ENCODE assay signal across 17 mouse cellular contexts in genomic region chr2:58790361-58790760, GRCm38 (mm10).
A peak's percentile ranks its signal among the peaks of the same experiment; 100 is the strongest.
DNase-seq lines count a peak whose midpoint lies in the region; ATAC-seq lines count a peak whose summit lies in the region.
"Had no signal": no experiment of that assay in that cellular context is flagged by ENCODE, and none has a peak within 500 bp of the region (broad histone marks: within the 10 kb centered on the region; RNA-seq: fewer than 3 reads in every experiment).

No protein-coding gene starts in this region.

- DNase-seq in forebrain, embryonic 11.5 days (ENCODE audit: low spot score): no peak
- DNase-seq in midbrain, embryonic 11.5 days (ENCODE audit: low spot score, missing footprints): peak; percentile 12
- no peak for DNase-seq in kidney, adult 9 months
- DNase-seq: adrenal gland, adult 2 months; adrenal gland, postnatal 10 days; adrenal gland, postnatal 25 days; cerebellum, adult 11-12 months; cerebellum, adult 2 months; cerebellum, adult 9-10 months; cerebellum, postnatal 10 days; cerebellum, postnatal 25 days; forebrain, postnatal 0 days had no signal

- WGBS in forebrain, embryonic 16.5 days: 68% methylated on average over 4 of the region's 4 CpGs
- WGBS in forebrain, embryonic 11.5 days: 96% methylated on average over 4 of the region's 4 CpGs
- WGBS in midbrain, embryonic 11.5 days: 91% methylated on average over 4 of the region's 4 CpGs
- 87% methylated on average over 4 of the region's 4 CpGs for WGBS in midbrain, embryonic 16.5 days

- peak; percentile 29; the same call in 1 of the 2 replicates for ATAC-seq in forebrain, embryonic 16.5 days
- ATAC-seq in forebrain, embryonic 11.5 days (replicated peaks; ENCODE audit: low FRiP score): no peak
- ATAC-seq in midbrain, embryonic 11.5 days (ENCODE audit: low FRiP score): no peak
- no peak for ATAC-seq in midbrain, embryonic 16.5 days
- ATAC-seq: forebrain, embryonic 13.5 days; forebrain, postnatal 0 days had no signal

- no peak overlapping the region for H3K9ac ChIP-seq in forebrain, embryonic 16.5 days (replicated peaks; ENCODE audit: low read depth, low read length)
- H3K9ac ChIP-seq in forebrain, embryonic 11.5 days (ENCODE audit: low read length): no peak overlapping the region
- no peak overlapping the region for H3K9ac ChIP-seq in midbrain, embryonic 11.5 days (ENCODE audit: low read length)
- no peak overlapping the region for H3K9ac ChIP-seq in midbrain, embryonic 16.5 days (ENCODE audit: low read depth, low read length)
- H3K9ac ChIP-seq: embryonic facial prominence, embryonic 12.5 days; forebrain, embryonic 13.5 days; forebrain, postnatal 0 days had no signal

- H3K27ac ChIP-seq in forebrain, embryonic 16.5 days (ENCODE audit: low read length): no peak overlapping the region
- H3K27ac ChIP-seq in forebrain, embryonic 11.5 days (ENCODE audit: low read depth, low read length): no peak overlapping the region
- H3K27ac ChIP-seq in midbrain, embryonic 11.5 days (ENCODE audit: low read depth, low read length): no peak overlapping the region
- no peak overlapping the region for H3K27ac ChIP-seq in midbrain, embryonic 16.5 days (ENCODE audit: low read length)
- H3K27ac ChIP-seq: embryonic facial prominence, embryonic 10.5 days; embryonic facial prominence, embryonic 12.5 days; forebrain, embryonic 13.5 days had no signal

- H3K4me3 ChIP-seq in forebrain, embryonic 16.5 days (replicated peaks; ENCODE audit: low read length): no peak overlapping the region
- H3K4me3 ChIP-seq in forebrain, embryonic 11.5 days (ENCODE audit: low read depth, low read length): no peak overlapping the region
- no peak overlapping the region for H3K4me3 ChIP-seq in midbrain, embryonic 11.5 days (ENCODE audit: low read depth, low read length)
- H3K4me3 ChIP-seq in midbrain, embryonic 16.5 days (ENCODE audit: low read depth, low read length): no peak overlapping the region
- H3K4me3 ChIP-seq: embryonic facial prominence, embryonic 10.5 days; embryonic facial prominence, embryonic 12.5 days; forebrain, embryonic 13.5 days had no signal

- peaks cover 11% of the 10 kb centered on the region; the same call in 1 of the 2 replicates for H3K4me1 ChIP-seq in forebrain, embryonic 16.5 days (replicated peaks; ENCODE audit: control insufficient read depth, insufficient read depth, low read length)
- no peaks in the 10 kb centered on the region for H3K4me1 ChIP-seq in forebrain, embryonic 11.5 days (replicated peaks; ENCODE audit: control insufficient read depth, insufficient read depth, low read length)
- no peaks in the 10 kb centered on the region; the same call in 1 of the 2 replicates for H3K4me1 ChIP-seq in midbrain, embryonic 11.5 days (ENCODE audit: control insufficient read depth, insufficient read depth, low read length)
- H3K4me1 ChIP-seq in midbrain, embryonic 16.5 days (ENCODE audit: control insufficient read depth, insufficient read depth, low read length): no peaks in the 10 kb centered on the region

- H3K27me3 ChIP-seq in forebrain, embryonic 16.5 days (replicated peaks; ENCODE audit: control insufficient read depth, insufficient read depth, low read length): no peaks in the 10 kb centered on the region
- no peaks in the 10 kb centered on the region for H3K27me3 ChIP-seq in forebrain, embryonic 11.5 days (ENCODE audit: control insufficient read depth, insufficient read depth, low read length)
- no peaks in the 10 kb centered on the region for H3K27me3 ChIP-seq in midbrain, embryonic 11.5 days (ENCODE audit: control insufficient read depth, insufficient read depth, low read length)
- H3K27me3 ChIP-seq in midbrain, embryonic 16.5 days (ENCODE audit: control insufficient read depth, insufficient read depth, low read depth, low read length): no peaks in the 10 kb centered on the region
- H3K27me3 ChIP-seq: embryonic facial prominence, embryonic 12.5 days; forebrain, embryonic 13.5 days had no signal

- H3K9me3 ChIP-seq in forebrain, embryonic 16.5 days (ENCODE audit: control insufficient read depth, low read length): no peaks in the 10 kb centered on the region
- no peaks in the 10 kb centered on the region for H3K9me3 ChIP-seq in forebrain, embryonic 11.5 days (ENCODE audit: control insufficient read depth, low read length)
- H3K9me3 ChIP-seq in midbrain, embryonic 11.5 days (ENCODE audit: control insufficient read depth, low read length): no peaks in the 10 kb centered on the region
- H3K9me3 ChIP-seq in midbrain, embryonic 16.5 days (replicated peaks; ENCODE audit: control insufficient read depth, low read length, poor library complexity, severe bottlenecking): no peaks in the 10 kb centered on the region
- H3K9me3 ChIP-seq: embryonic facial prominence, embryonic 10.5 days; embryonic facial prominence, embryonic 12.5 days; forebrain, embryonic 13.5 days had no signal

- no peak overlapping the region for H3K4me2 ChIP-seq in forebrain, embryonic 16.5 days (ENCODE audit: low read length)
- H3K4me2 ChIP-seq in forebrain, embryonic 11.5 days (ENCODE audit: low read depth, low read length, severe bottlenecking): no peak overlapping the region
- H3K4me2 ChIP-seq in midbrain, embryonic 11.5 days: no peak overlapping the region
- H3K4me2 ChIP-seq in midbrain, embryonic 16.5 days (ENCODE audit: low read length): no peak overlapping the region
- H3K4me2 ChIP-seq: embryonic facial prominence, embryonic 12.5 days; forebrain, embryonic 13.5 days had no signal

- no peaks in the 10 kb centered on the region for H3K36me3 ChIP-seq in forebrain, embryonic 16.5 days (ENCODE audit: control insufficient read depth, insufficient read depth)
- no peaks in the 10 kb centered on the region for H3K36me3 ChIP-seq in forebrain, embryonic 11.5 days (ENCODE audit: control insufficient read depth, insufficient read depth, low read length)
- no peaks in the 10 kb centered on the region for H3K36me3 ChIP-seq in midbrain, embryonic 11.5 days (ENCODE audit: control insufficient read depth, insufficient read depth, low read length)
- H3K36me3 ChIP-seq in midbrain, embryonic 16.5 days (ENCODE audit: control insufficient read depth, insufficient read depth, low read length): no peaks in the 10 kb centered on the region
- H3K36me3 ChIP-seq: embryonic facial prominence, embryonic 10.5 days; embryonic facial prominence, embryonic 12.5 days had no signal
